Mouse (Mus musculus) stomach, adult 2 months (tissue): ENCODE data around the gene Acadsb. TPM values are rescaled to one million over a fixed set of nuclear protein-coding genes. Genes with fewer than 3 reads are reported as not detected.

Experiments
- polyA plus RNA-seq: library from polyadenylated mRNA; depleted of rRNA; stranded (reverse); fragments of >200 nt; gene quantifications from 2 replicates; pipeline ENCODE4 v1.2.3, GENCODE M21; 2012; rRNA removed

The Acadsb gene
- polyA plus RNA-seq: 3.9 and 5.2 TPM in 2 replicates

GRCm38 (mm10) chr7:131410416-131411058, at the start of gene Acadsb, which contains the start of gene Ikzf5:
Acadsb (plus strand) TSS chr7:131410601.
Ikzf5 (minus strand) TSS chr7:131410521.

DNA sequence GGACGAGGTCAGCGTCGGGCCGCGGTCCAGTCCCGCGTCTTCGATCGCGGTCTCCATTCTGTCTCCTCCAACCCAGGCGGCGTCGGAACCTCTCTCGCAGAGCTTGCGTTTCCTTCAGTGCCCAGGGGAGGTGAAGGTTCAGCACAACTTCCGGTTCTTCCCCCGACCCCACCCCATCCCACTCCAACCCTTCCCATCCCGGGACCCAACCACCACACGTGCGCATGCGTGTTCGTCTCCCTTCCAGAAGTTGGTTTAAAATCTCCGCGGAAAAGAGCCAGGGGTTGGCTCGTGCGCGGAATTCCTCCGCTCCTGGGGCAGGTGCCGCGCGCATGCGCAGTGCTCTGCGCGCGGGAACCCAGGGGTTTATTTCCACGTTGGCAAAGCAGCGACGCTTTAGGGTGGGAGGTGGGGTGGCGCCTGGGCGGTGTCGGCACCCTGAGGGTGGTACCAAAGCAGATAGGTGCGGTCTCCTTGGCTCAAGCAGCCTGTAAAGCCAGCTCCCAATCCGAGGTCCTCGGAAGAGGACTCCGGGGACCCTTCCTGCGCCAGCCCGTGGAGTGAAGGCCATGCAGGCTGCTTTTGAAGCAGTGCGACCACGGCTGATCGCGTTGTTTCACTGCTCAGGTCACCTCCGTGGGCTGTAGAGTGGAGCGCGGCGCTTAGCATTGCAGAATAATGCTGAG, 47.6 kb upstream of the Acadsb start, which contains the start of gene 2310057M21Rik:
2310057M21Rik (minus strand) TSS at position 145 of the 686 bp plus-strand sequence.

GRCm38 (mm10) chr7:131370648-131371469, 39.5 kb upstream of the Acadsb start, which contains the start of gene Pstk:
Pstk (plus strand) TSS chr7:131371141.

Other genes starting within 250 kb of the Acadsb start
- gene 5430419D17Rik, start 236.2 kb upstream of the Acadsb start, polyA plus RNA-seq: 0.08 and 0.33 TPM in 2 replicates
- 0.96 TPM in 1 of 2 replicates, not detected in the other for gene Cuzd1, start 88.3 kb upstream of the Acadsb start, polyA plus RNA-seq
- not detected in 2 replicates for gene Fam24b, start 81.1 kb upstream of the Acadsb start, polyA plus RNA-seq
- gene Fam24a, start 76.7 kb upstream of the Acadsb start, polyA plus RNA-seq: not detected in 2 replicates
- 0.56 and 3.9 TPM in 2 replicates for gene 2310057M21Rik, start 47.8 kb upstream of the Acadsb start, polyA plus RNA-seq
- 27.7 and 48.3 TPM in 2 replicates for gene Pstk, start 39.5 kb upstream of the Acadsb start, polyA plus RNA-seq
- 2.5 and 3.9 TPM in 2 replicates for gene Ikzf5, start 80 bp upstream of the Acadsb start, polyA plus RNA-seq
- gene Hmx3, start 132.3 kb downstream of the Acadsb start, polyA plus RNA-seq: 1.7 and 2.4 TPM in 2 replicates
- gene Hmx2, start 138.2 kb downstream of the Acadsb start, polyA plus RNA-seq: 0.60 and 0.64 TPM in 2 replicates
- gene Bub3, start 149.6 kb downstream of the Acadsb start, polyA plus RNA-seq: 12.3 and 13.5 TPM in 2 replicates